Mouse (Mus musculus) adipose tissue, adult 10 weeks (tissue): ENCODE data around the gene Wdr46. TPM values are rescaled to one million over a fixed set of nuclear protein-coding genes. Genes with fewer than 3 reads are reported as not detected.

Experiments
- polyA plus RNA-seq: library from polyadenylated mRNA; stranded (reverse); fragments of 350-450 nt; fragmentation: Illumina TruSeq; extraction: RNeasy Lipid Tissue Mini Kit (QIAGEN cat#74804); gene quantifications from one replicate; pipeline ENCODE4 v1.2.3, GENCODE M21; 2014; ENCODE audit warnings: low read depth, low replicate concordance

The Wdr46 gene
- polyA plus RNA-seq = 14.0 TPM

DNA sequence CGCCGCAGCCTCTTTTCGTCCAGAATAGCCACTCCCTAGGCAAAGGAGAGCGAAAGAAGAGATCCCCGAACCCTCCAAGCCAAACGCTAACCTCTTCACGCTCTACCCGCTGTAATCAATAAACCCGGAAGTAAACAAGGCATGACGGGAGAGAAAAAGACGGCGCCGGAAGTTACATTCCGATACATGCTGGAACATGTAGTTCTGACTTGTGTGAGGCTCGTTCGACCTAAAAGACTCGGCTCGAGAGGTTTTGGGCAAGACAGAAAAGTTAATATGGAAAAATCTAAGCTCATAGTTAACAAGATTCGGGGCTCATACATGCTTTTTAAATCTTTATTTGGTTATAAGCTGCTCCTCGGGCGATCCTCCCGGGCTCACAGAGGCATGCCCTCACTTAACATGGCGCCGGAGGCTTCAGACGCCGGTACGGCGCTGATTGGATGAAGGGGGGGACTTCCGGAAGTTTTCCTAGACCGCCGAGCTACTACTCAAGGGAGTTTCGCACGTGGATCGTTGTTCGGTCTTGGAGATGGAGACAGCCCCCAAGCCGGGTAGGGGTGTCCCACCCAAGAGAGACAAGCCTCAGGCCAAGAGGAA, at the start of gene Wdr46, which contains the start of gene Pfdn6:
Gene Wdr46 (plus strand): TSS at position 455 of the 600 bp plus-strand sequence.
Gene Pfdn6 (minus strand): TSS at position 138 of the 600 bp plus-strand sequence.

GRCm38 (mm10) chr17:33904835-33905234, 35.6 kb upstream of the Wdr46 start, which contains the start of gene Platr17:
Gene Platr17, plus strand, starts transcription at chr17:33905135.

DNA sequence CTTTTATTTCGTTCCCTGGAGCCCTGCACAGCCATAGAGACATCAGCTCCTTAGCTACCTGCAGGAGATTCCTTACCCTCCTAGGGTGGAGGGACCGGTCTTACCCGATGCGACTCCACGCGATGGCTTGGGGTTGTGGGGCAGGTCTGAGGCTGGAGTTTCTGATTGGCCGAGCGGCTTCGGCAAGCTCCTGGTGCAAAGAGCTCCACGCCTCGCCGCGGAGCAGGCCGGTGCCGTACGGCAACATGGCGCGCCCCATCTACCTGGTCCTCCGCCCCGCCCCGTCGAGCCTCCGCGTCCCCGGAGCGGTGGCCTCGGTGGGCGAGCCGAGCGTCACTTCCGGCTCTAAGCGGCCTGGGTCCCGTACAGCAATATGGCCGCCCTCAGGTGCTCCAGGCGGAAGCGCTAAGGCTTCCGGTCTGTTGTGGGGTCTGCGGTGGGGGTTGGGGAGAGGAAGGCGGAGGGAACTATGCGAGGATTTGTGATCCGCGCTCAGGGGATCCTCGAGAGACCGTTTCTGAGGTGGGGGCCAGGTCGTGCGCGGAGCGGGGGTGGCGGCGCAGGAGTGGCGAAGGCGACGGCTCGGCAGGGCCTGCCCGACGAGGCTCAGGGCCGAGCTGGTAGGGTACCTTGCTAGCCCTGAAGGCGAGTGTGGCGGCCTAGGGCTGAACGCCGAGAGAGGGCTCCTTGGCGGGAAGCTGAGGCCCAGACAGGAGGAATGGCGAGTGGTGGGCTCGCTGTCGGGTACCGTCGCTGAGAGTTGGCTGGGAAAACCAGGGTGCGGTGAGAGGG, 31.2 kb upstream of the Wdr46 start, which contains the start of gene Daxx:
Gene Daxx (plus strand): TSS at position 338 of the 792 bp plus-strand sequence.

DNA sequence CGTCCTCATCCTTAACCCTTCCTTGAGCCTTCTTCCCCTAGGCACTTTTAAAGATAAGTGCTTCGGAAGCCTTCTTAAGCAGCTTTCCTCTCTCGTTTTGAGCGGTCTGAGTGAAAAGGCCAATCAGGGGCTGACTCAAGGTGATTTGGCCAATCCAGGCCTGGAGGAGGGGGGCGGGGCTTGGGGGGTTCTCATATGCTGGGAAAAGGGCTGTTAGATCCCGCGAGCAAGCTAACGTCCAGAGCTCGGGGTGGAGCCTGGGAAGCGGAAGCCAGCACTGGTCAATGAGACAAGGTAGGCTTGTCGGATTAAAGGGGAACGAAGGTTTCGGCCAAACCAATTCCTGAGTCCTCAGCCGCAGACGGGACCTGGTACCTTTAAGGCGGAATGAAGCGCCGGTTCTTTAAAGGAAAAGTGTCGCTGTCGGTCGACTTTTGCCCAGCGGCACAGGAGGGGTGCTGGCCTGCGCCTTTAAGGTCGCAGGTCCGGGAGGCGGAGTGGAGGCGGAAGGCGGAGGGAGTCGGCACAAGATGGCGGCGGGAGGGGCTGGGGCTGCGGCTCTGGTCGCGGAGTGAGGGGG, 24.7 kb upstream of the Wdr46 start, which contains the start of the genes Tapbp and Zbtb22:
Gene Tapbp (plus strand): TSS at position 229 of the 580 bp plus-strand sequence.
Gene Zbtb22 (plus strand): TSS at position 234 of the 580 bp plus-strand sequence.

DNA sequence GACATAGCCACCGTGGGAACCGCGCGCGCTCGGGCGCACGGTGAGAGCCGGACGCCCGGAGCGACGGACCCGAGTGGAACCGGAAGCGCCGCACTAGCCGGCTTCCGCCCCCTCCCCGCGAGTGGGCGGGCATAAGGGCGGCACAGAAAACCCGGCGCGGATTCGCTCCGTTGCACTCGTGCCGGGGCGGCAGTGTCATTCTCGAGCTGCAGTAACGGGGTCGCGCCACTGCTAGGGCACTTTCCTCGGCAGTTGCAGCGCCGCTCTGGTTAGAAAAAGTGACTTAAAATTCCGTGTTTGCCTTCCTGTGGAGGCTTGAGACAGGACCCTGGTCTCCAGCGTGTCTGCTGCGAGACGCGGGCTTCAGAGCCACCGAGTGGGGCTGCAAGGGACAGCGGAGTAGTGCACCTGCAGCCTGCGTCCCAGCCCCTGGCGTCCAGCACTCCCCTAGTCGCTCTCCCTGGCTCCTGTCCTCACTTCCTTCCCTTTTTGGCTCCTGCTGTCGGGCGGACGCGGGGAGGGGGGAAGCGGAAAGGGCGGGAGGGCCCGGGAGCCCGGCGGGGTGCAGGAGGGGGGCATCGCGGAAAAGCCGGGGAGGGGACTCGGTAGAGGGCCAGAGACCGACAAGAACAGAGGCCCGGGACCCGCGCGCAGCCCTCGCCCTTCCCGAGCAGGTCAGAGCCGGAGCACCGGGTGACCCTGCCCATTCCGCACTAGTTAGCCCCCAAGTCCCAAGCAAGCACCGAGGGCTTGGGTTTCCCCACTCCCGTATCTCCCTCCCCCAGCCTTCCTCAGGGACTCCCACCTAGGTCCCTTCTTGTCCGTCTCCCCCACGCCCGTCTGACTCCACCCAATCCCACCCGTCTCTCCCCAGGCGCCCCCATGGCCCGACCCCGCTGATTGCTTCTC, 10.8 kb upstream of the Wdr46 start, which contains the start of gene Rgl2:
Gene Rgl2 (plus strand): TSS at position 173 of the 909 bp plus-strand sequence.

DNA sequence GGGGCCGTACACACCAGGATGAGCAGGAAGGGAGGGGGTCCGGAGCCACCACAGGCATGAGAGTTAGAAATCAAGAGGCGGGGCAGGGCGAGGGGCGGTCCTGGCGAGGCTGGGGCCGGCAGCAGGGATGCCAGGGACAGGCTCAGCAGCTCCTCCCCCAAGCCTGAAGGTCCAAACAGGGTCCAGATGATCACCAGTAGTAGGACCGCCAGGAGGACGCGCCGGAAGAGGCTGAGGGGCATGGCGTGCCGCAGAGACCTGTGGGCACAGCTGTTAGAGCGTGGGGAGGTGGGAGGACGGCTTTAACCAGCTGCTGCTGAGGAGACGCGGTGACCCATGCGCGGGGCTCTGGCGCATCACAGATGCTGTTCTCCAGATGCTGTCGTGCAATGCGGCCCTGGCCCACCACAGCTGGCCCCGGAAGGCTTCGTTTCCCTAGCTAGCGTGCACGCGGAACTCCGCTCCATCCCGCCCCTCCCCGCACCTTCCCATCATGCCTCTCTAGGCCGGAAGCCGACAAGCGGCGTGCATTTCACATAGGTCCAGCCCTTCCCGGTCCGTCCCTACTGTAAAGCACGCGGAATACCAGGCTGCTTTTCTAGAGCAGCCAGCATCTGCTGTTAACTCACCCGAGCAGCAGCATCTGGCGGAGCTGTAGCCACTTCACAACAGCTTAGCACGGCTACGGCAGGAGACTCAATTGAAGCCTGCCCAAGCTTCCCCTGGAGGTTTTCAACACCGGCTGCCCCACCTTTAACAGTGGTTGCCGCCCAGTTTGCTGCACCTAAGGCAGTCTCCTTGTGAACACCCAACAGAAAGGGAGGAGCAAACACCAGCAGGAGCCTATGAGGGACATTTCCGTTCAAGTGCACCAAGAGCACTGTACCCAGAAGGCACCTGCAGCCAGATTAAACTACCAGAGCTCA, 10.8 kb downstream of the Wdr46 start, which contains the start of gene B3galt4:
Gene B3galt4 (minus strand): TSS at position 468 of the 926 bp plus-strand sequence.

DNA sequence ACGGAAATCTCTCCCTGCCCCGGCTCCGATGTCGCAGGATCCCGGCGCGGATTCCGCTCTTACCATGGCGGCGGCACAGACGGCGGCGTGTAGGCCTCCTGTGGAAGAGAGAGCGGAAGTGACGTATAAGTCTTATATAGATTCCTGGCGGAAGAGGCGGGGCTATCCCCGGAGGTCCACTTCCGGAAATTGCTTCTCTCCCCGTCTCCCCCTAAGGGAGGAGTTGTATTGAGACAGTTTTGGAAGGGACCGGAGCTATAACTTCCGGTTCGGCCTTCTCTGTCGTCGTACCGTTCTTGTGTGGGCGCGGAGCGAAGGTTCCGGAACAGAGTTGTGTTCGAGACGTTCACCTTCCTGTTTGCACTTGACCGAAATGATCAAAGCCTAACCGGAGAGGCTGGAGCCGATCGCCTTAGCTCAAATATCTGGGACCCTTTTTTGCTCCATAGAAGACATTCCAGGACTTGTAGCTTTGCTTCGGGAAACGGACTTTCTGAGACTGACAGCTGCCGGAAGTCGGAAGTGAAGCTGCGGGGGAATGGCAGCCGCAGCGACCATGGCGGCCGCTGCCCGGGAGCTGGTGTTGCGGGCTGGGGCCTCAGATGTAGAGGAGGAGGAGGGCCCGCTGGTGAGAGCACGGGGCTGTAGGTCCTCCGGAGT, 15.2 kb downstream of the Wdr46 start, which contains the start of the genes Vps52 and Rps18:
Gene Vps52 (plus strand): TSS at position 258 of the 660 bp plus-strand sequence.
Gene Rps18 (minus strand): TSS at position 447 of the 660 bp plus-strand sequence.

Other genes with a start within 250 kb of the Wdr46 start
- gene March2, start 222.0 kb upstream of the Wdr46 start, polyA plus RNA-seq = 86.5 TPM
- gene Rab11b, start 180.1 kb upstream of the Wdr46 start, polyA plus RNA-seq = 136 TPM
- gene Angptl4, start 158.8 kb upstream of the Wdr46 start, polyA plus RNA-seq = 245 TPM
- 91.1 TPM for gene Kank3, start 130.1 kb upstream of the Wdr46 start, polyA plus RNA-seq
- 1,499 TPM for gene Rps28, start 116.1 kb upstream of the Wdr46 start, polyA plus RNA-seq
- 425 TPM for gene Ndufa7, start 116.1 kb upstream of the Wdr46 start, polyA plus RNA-seq
- 72.7 TPM for gene Cd320, start 97.6 kb upstream of the Wdr46 start, polyA plus RNA-seq
- gene Gm7029, start 66.8 kb upstream of the Wdr46 start, polyA plus RNA-seq = not detected
- gene Kifc1, start 50.0 kb upstream of the Wdr46 start, polyA plus RNA-seq = 1.9 TPM
- not detected for gene Platr17, start 35.5 kb upstream of the Wdr46 start, polyA plus RNA-seq
- 29.2 TPM for gene Daxx, start 31.2 kb upstream of the Wdr46 start, polyA plus RNA-seq
- gene Tapbp, start 24.8 kb upstream of the Wdr46 start, polyA plus RNA-seq = 147 TPM
- gene Zbtb22, start 24.8 kb upstream of the Wdr46 start, polyA plus RNA-seq = 25.1 TPM
- 66.6 TPM for gene Rgl2, start 11.1 kb upstream of the Wdr46 start, polyA plus RNA-seq
- 70.9 TPM for gene Pfdn6, start 317 bp upstream of the Wdr46 start, polyA plus RNA-seq
- 5.6 TPM for gene B3galt4, start 10.8 kb downstream of the Wdr46 start, polyA plus RNA-seq
- gene Vps52, start 15.2 kb downstream of the Wdr46 start, polyA plus RNA-seq = 36.0 TPM
- gene Rps18, start 15.3 kb downstream of the Wdr46 start, polyA plus RNA-seq = 1,863 TPM
- 1,539 TPM for gene H2-K1, start 59.7 kb downstream of the Wdr46 start, polyA plus RNA-seq
- 30.7 TPM for gene Ring1, start 84.0 kb downstream of the Wdr46 start, polyA plus RNA-seq
- gene H2-Ke6, start 87.4 kb downstream of the Wdr46 start, polyA plus RNA-seq = 92.5 TPM
- gene Slc39a7, start 91.0 kb downstream of the Wdr46 start, polyA plus RNA-seq = 158 TPM
- 38.6 TPM for gene Rxrb, start 91.2 kb downstream of the Wdr46 start, polyA plus RNA-seq
- gene Col11a2, start 98.8 kb downstream of the Wdr46 start, polyA plus RNA-seq = 1.0 TPM
- gene H2-Oa, start 151.7 kb downstream of the Wdr46 start, polyA plus RNA-seq = 1.3 TPM
- 48.1 TPM for gene H2-DMa, start 178.9 kb downstream of the Wdr46 start, polyA plus RNA-seq
- gene Brd2, start 182.0 kb downstream of the Wdr46 start, polyA plus RNA-seq = 137 TPM
- gene H2-DMb2, start 202.6 kb downstream of the Wdr46 start, polyA plus RNA-seq = 44.6 TPM
- gene H2-DMb1, start 212.4 kb downstream of the Wdr46 start, polyA plus RNA-seq = 43.1 TPM
- gene Tap1, start 246.9 kb downstream of the Wdr46 start, polyA plus RNA-seq = 19.5 TPM
- 19.8 TPM for gene Psmb9, start 247.1 kb downstream of the Wdr46 start, polyA plus RNA-seq